Mouse (Mus musculus) thymus, postnatal 36 days (tissue): ENCODE results near the gene 1810062G17Rik.
A peak's percentile ranks its signal among the peaks of the same experiment; 100 is the strongest.

Experiments used
- DNase-seq, 2 experiments: peaks; one replicate each; pipeline ENCODE4 v3.0.0; 2022; ENCODE audit warnings: mixed read lengths in 2 of 2

Gene 1810062G17Rik

DNA sequence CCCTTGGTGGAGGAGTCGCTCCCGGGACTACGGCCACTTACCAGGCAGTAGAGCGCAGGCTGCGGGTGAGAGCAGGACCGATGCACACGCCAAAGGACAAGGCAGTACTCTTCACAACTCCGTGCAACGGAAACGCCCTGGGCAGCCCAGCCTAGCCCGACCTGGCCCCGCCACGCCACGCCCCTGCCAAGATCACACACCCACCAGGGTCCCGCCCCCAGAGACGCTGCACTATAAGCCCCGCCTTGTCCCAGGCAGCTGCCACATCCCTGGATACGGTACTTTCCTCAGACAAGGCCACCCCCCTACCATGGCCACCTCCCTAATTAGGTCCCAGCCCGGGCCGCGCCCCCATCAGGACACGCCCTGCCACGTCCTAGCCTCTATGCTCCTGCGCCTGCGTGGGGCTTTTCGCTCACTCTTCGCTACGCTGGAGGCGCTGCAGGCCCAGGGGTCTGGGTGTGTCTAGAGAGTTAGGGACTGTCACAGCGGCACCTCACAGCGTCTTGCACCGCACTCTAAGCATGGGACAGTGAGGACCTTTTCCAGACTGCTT is at the start of gene 1810062G17Rik, which contains the start of gene Anxa5:
Gene 1810062G17Rik (plus strand): TSS at position 406 of the 556 bp plus-strand sequence.
Gene Anxa5 (minus strand): TSS at position 363 of the 556 bp plus-strand sequence.
- peak; percentile 93 to 94 for DNase-seq

DNA sequence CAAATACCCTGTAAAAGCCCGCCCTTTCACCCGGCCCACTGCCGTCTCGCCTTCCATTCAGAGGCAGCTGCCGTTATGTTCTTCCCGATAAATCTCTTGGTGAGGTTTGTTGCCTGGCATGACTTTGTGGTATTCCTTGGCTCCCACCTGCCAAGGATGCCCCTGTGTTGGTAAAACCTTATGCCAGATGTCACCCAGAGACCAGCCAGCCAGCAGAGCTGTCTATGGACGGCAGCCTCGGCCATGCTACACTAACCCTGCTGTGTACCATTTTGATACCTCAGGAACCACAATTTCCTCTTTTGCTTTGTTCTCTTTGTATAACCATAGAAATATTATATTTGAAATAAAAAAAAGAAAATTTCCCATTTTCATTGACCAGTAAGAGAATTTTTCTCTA is 48.4 kb upstream of the 1810062G17Rik start:
- DNase-seq = no peak

DNA sequence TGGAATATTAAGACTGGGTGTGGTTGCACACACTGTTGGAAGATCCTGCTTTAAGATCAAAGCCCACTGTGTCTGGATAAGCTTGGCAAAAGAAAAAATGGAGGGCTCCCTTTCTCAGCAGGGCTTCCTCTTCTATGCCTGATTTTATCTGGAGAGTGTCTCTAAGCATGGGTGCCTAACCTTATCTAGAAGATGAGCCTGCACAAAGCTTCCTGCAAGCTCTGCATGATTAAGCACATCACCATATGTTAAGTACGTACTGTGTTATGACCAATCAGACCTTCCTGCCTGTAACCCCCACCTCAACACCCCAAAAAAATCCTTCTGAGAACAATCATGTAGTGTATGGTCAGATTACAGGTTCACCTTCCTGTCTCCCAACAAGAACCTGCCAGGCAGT is 45.4 kb upstream of the 1810062G17Rik start:
- DNase-seq = no peak

DNA sequence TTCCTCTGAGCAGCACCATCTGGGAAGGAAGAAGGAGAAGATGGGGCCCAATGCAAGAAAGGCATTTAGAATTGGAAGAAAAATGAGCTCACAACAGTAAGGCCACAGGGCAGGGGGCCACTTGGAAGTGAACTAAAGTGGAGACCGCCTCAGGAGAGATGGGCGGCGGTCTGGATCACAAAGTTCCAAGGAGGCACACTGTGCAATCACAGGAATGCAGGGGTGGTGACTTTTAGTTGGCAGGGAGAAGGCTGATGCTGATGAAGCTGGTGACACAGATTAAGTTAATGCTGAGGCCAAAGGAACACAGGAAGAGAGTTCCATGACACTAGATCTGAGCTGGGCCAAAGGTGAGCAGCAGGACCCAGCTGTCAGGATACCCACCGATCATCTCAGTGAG is 35.5 kb upstream of the 1810062G17Rik start:
- no peak for DNase-seq

DNA sequence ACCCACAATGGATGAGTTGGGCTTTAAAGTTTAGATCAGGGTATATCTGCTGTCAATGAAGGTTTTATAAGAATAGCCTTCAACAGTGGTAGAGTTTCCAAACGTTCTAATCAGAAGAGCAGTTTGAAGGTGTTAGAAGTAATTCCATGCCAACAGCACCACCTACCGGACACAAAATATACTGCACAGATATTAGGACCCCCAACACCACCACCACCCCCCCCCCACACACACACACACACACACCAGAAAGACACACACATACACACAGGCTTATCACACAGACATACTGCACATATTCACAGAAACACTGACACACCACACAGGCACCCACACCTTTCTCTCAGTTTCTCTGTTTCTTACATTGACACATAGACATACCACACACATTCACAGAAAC is 33.3 kb upstream of the 1810062G17Rik start:
- DNase-seq = peak in 1 of 2 experiments; percentile 5

DNA sequence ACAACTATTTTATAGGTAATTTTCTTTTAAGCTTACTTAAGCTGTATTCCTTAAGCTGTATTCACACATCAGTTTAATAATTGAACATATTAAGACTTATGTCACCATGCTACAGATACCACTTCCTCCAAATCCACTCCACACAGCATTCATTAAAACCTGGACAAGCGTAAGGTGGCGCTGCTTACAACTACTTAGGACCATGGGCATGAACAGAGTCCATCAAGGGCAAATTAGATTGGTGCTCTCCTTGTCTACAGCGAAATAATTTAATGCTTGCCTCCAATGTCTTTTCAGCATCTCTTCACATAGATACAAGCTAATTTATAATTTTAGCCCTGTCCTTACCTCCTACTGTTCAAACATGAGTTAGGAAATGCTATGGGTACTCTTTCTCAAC is 29.7 kb upstream of the 1810062G17Rik start:
- DNase-seq = no peak

DNA sequence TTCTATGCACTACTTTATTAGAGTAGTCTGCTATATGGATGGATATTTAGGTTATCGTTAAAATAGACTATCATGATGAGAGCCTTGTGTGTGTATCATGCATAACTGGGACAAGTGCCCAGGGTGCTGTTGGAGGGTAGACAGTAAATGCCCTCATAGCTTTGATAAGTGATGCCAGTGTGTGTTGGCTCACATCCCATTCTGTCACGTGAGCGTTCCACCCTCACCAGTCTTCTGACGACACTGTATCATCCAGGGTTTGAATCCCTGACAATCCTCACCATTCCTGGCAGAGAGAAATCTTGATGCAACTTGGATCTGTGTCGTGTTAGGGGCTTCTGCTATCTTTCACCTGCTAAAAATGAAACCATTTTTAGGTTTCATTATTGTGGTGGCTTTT is 29.2 kb upstream of the 1810062G17Rik start:
- no peak for DNase-seq

DNA sequence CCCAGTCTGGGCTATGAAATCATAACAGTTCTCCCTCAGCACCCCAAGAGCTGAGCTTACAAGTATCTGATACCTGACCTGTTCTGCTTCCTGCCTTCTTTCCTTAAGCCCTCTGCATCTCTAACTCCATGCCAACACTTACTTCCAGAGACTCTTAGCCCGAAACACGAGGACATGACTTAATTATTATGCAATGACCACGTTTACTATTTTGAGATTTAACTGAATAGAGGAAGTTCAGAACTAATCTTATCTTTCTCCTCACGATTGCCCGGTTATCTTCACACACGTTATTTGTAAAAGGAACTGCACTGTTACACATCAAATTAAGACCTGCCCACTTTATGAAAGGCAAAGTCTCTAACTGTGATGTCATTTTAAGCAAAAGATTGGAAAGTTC is 28.8 kb upstream of the 1810062G17Rik start:
- no peak for DNase-seq

DNA sequence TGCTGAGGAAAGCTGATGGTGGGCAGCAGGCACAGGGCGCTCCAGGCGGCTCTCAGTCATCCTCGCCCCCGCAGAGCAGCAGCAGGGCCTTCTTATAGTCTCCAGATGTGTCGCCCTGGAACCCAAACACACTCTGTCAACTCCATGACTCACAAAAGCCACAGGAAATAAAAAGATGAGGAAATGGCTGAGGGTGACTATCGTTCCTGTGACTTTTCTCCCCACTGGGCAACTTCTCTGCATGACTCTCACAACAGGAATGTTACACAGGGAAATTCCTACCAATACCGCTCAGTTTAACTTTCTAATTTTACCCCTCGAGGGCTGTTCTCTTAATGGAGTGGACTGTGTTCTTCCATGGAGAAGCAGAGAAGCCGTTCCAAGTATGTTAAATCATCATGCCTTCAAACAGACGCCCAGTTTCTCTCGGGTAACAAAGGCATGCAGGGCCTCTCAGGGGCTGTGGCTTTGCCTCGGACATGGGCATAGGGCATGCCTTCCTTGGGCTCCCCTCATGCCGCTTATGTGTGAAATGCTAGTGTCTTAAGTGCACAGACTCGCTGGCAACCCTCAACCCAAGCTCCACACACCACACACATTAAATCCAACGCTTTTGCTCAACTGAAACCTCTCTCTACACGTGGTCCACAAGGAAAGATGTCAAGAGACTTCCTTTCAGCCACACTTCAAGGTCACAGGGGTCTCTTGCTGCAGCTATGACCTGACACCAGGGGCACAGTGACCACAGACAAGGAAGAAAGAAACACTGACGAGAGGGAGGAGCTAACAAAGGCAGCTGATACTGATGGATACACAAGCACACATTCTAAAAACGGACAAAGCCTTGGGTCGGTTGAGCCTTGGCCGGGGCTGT is 26.2 kb upstream of the 1810062G17Rik start:
- no peak for DNase-seq

DNA sequence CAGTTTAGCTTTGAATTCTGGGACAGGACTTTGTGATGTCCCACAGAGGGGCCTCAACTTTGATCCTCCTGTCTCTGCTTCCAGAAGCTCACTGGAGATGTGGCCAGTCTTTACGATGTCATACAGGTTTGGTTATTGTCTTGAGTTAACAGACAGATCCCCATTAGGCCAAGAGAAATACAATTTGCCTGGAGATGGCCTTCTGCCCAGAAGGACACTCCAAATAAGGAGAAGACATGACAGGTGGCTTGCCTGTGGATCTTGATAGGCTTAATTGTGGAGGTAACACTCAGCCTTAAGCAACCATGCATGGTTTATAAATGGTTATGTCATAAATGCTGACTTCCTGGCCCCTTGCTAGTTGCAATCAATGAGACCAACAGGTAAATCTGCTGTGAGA is 23.2 kb upstream of the 1810062G17Rik start:
- DNase-seq = no peak

DNA sequence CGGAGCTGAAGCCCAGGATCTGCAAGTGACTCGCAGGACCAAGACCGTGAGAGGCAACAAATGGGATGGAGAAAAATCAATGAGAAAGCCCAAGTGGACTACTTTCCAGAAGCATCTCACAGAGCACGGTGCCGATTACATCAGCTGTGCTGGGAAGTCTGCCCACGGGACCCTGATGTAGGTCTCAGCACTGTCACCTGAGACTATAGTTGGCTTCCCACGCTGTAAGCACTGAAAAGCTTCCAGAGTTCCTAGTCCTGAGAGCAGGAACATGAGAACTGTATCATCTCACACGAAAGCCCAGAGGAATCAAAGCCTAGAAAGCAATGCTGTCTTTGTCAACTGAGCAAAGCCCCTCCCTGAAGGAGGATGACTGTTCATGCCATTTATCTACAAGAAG is 20.6 kb upstream of the 1810062G17Rik start:
- no peak for DNase-seq

DNA sequence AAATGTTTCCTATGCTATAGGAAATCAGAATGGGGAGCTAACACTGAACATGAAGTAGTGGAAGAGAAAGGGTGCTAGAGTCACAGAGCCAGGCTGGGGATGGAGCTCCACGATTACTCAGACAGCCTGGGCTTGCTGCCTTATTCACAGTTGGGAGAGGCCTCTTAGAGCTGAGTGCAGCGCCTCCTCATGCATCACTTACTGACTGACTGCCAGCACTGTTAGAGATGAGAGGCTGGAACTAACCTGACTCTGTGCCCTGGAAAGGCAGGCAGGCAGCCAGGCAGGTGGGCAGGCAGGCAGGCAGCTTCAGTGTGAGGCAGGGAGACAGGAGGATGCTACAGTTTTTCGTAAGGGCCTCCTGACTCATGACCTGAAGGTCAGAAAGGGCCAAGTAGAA is 20.2 kb upstream of the 1810062G17Rik start:
- DNase-seq = no peak

DNA sequence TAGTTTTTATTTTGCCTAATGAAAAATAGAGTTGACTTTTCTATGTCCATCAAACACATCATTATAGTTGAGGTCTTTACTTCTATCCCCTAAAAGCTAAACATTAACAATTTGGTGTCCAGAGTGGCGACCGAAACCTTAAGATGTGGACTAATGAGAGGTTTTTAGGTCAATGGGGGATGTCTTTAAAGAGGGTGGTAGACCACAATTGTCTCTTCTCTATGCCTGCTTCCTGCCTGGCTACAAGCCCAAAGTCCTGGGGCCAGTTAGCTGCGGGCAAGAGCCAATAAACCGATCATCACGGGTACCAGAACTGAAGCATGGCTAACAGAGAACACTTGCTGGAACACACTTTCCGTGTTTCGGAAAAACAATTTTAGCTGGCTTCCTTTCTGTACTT is 15.0 kb upstream of the 1810062G17Rik start:
- DNase-seq = no peak

DNA sequence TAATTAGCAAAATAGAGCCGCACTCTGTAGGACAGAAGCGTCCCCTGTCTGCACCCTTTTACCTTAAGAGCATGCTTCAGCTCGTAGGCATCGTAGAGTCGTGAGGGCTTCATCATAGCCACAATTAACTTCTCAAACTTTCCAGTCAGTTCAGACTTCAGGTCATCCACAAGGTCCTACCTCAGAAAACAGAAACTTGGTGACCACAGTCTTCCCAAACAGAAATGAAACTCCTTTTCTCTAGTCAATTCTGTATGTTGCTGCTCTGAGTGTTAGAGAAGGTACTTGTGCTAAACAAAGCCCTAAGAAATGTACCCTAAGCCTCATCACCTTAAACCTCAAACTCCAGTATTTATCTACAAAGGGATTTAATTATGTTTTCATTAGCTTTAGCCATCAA is 13.9 kb upstream of the 1810062G17Rik start:
- no peak for DNase-seq

DNA sequence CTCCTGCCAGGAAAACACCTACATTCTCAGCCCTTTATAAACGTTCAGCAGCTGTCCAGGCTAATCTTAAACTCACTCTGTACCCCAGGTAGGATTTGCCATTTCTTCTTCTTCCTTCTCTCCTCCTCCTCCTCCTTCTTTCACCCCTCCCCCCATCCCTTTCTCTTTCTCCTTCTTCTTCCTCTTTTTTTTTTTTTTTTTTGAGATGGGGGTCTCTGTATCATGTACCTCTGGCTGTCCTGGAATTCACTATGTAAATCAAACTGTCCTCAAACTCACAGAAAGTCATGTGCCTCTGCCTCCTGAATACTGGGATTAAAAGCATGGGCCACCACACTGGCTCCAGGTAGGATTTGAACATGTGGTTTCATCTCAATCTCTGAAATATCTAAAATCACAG is 13.4 kb upstream of the 1810062G17Rik start:
- no peak for DNase-seq

DNA sequence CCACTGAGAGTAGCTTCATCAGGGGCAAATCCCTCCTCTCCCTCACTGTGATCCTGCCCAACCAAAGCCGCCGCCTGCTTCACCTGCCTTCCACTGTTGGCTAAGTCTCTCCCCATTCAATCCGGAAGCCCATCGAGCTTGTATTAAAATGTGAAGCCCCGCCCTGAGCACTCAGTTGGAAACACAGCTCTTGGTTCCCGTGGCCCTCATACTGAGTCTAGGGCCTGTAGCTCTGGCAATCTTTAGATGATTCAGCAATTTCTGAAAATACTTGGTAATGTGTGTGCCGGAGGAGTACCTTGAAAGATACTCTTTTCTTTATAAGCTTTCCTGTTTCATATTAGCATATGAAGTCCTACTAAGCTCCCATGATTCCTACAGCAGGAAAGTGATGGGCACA is 10.2 kb upstream of the 1810062G17Rik start:
- DNase-seq = no peak

DNA sequence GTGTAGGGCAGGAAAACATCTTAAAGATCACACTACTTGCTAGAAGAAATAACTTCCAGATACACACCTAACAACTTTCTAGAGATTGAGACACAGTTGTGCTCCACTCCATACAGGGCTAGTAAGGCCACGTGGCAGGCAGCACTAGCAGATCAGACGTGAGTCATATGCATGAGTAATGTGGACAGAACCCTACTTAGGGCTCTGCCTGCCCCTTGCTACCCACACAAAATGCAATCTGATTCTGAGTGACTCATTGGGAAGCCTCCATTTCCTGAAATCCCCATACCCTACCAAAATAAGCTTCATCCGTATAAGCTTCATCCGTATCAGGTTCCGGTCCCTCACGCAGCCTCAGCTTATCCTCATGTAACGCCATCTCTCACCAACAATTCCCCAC is 8.1 kb upstream of the 1810062G17Rik start:
- no peak for DNase-seq

DNA sequence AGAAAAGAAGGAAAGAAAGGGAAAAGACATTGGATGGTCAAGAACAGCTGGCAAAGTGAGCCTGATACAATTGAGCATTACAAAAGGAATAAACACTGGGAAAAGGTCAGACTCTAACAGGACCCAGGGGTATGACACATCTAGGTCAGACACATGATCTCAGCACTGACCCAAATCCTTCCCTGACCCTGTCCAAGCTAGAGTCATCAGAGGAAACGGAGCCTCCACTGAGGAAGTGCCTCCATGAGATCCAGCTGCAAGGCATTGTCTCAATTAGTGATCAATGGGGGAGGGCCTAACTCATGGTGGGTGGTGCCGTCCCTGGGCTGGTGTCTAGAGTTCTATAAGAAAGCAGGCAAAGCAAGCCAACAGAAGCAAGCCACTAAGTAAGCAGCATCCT is 6.9 kb upstream of the 1810062G17Rik start:
- DNase-seq = no peak

DNA sequence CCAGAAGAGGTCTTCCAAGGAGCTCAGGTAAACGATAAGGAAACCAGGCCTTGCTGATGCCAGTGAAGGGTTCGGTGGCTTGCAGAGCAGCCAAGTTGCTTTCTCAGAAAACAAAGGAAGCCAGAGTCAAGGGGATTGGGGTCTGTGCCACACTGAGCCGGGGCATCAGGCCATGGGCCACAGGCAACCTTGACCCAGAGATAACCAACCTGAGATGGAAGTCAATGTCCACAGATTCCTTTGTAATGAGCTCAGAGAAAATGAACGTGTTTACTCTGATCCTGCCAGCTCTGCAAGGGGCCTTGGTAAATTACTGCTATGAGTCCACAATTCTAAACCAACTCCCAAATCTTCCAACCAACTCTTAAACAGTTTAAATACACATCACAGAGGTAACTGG is 3.9 kb upstream of the 1810062G17Rik start:
- DNase-seq = no peak

DNA sequence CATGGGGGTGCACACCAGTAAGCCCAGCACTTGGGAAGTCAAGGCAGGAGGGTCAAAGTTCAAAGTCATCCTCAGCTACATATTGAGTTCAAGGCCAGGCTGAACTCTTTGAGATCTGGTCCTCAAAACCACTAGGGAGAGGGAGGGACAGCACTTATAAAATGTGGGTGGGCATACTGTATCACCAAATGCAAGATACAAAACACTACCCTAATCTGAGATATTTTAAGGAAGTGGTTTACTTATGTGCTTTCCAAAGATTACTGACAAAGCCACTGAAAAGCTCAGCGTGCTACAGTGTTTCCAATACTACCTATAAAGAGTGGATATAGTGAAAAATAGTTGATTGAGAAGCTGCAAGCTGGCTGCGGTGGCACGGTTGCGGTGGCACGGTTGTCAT is 2.5 kb upstream of the 1810062G17Rik start:
- no peak for DNase-seq

DNA sequence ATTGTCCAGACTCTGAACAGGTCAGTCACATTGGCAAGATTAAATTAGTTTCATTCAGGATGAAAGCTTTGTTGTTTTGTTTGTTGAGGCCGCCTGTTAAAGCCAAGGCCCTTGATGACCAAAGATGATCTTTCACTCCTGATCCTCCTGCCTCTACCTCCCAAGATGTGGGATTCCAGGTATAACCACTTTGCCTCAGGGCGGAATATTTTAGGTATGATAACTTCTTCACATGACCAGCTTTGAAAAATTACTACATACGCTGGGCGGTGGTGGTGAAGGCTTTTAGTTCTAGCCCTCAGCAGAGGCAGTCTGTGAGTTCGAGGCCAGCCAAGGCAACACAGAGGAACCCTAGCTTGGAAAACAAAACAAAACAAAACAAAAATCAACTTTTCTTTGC is 1.3 kb upstream of the 1810062G17Rik start:
- no peak for DNase-seq

DNA sequence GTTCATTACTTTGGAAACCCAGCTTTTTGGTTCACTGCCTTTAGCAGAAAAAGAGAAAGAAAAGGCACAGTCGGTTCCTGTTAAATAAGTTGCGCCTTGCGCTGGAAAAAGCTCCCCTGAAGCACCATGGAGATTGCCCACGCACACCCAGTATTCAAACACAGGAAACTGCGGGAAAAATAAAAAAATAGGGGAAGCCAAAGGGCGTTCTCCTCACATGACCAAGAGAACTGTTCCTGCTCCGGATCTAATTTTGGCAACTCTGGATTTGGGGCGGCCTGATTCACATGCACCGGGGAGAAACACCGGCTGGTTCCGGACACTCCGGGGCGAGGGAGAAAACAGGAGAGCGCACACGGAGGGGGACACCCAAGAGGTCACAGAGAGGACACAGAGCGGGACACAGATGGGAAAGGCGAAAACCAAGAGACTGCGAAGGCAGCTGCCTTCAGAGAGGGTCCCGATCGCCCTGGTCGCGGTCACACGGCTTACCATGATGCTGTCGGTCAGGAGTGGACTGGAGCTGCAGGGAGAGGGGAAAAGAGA is 726 bp upstream of the 1810062G17Rik start:
- DNase-seq = no peak

DNA sequence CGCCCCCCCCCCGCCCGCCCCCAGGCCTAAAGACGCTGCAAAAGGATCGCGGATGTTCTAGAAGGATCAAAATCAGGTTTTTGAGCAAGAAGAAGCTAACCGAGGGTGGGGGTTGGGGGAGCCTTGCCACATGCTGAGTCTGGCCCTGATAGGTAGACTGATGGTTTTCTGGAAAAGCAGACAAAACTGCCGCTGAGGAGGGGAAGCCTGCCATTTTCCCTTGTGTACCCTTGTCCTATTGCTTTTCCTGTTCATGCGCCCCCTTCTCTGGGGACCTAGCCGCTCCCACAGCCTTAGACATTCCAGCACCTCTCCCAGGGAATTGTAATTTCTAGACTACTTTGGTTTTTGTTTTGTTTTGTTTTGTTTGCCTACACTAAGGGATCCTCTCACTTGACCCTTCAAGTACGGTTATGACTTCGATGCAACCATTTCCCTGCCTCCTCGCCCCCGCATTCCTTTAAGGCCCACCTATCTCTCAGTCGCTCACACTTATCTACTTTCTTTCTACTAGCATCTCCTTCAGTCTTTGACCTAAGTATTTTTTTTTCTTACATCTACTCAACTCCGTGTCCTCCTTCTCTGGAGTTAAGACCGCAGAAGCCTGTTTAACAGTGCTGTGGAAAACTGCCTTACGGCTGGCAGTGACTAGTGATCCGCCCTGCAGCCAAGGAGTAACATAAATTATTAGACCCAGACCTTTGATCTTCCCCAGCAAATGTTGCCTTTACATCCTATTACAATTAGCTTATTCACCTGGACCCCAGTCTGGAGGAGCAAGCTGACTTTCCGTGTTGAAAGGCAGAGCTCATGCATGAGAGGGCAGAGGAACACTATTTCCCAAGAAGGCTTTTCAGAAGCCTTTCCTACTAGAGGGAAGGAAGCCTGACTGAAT is 771 bp downstream of the 1810062G17Rik start:
- DNase-seq = peak in 1 of 2 experiments; percentile 65
